Mouse (Mus musculus): ENCODE results near the gene Sh3bp5l.
"Not testable (repeated sequence)": the region's sequence is repeated elsewhere in the genome, so short reads cannot be mapped to it uniquely, and the experiment has no call there.

GRCm38 (mm10) chr11:58362562-58362961, 32.0 kb downstream of the Sh3bp5l start:
- TF ChIP-seq POLR2A (IDR thresholded peaks at IDR 0.05; ENCODE audit: insufficient read depth, low read depth, low read length); CTCF (IDR thresholded peaks at IDR 0.05): not testable (repeated sequence)

Data from heart, adult 2 months (tissue).